Mouse (Mus musculus) heart, embryonic 12.5 days (tissue): Measurements from ENCODE around the gene Ugt1a1. TPM values are rescaled to one million over a fixed set of nuclear protein-coding genes. Genes with fewer than 3 reads are reported as not detected.

Experiments
- ATAC-seq: fragments of 200-750 bp; cut with Nextera tagmentation; 2 replicates; pipeline ENCODE4 v1.8.0; 2017; ENCODE audit warnings: moderate TSS enrichment, moderate library complexity; ENCODE audit not compliant: insufficient number of reproducible peaks, low FRiP score
- H3K27ac ChIP-seq: fragments of 300-500 bp; sonication (generic); 2 replicates; pipeline ENCODE4 v1.5.1; 2016; ENCODE audit warnings: mild to moderate bottlenecking, moderate library complexity; ENCODE audit not compliant: poor library complexity, severe bottlenecking
- H3K27me3 ChIP-seq: fragments of 300-500 bp; sonication (generic); replicated peaks from 2 replicates; pipeline ENCODE4 v1.6.1; 2016; ENCODE audit warnings: mild to moderate bottlenecking, moderate library complexity
- H3K36me3 ChIP-seq: fragments of 300-500 bp; sonication (generic); 2 replicates; pipeline ENCODE4 v1.6.1; 2016; ENCODE audit warnings: mild to moderate bottlenecking, moderate library complexity
- H3K4me1 ChIP-seq: fragments of 300-500 bp; sonication (generic); replicated peaks from 2 replicates; pipeline ENCODE4 v1.6.1; 2016; ENCODE audit warnings: mild to moderate bottlenecking
- H3K4me2 ChIP-seq: fragments of 300-500 bp; sonication (generic); 2 replicates; pipeline ENCODE4 v1.6.1; 2016; ENCODE audit warnings: mild to moderate bottlenecking, moderate library complexity
- H3K4me3 ChIP-seq: fragments of 300-500 bp; sonication (generic); 2 replicates; pipeline ENCODE4 v1.5.1; 2016; ENCODE audit warnings: mild to moderate bottlenecking
- H3K9ac ChIP-seq: fragments of 300-500 bp; sonication (generic); 2 replicates; pipeline ENCODE4 v1.6.1; 2016; ENCODE audit warnings: mild to moderate bottlenecking, moderate library complexity
- H3K9me3 ChIP-seq: fragments of 300-500 bp; sonication (generic); replicated peaks from 2 replicates; pipeline ENCODE4 v1.6.1; 2016; ENCODE audit warnings: mild to moderate bottlenecking, moderate library complexity
- WGBS: fragments of 180-500 bp; shearing (Covaris S2); methylation state at CpG from one replicate; pipeline ENCODE4 v1.1.7; 2016; 5-methylcytosine and 5-hydroxymethylcytosine counted together
- polyA plus RNA-seq: library from polyadenylated mRNA; unstranded; fragments of >200 nt; fragmentation: Nextera tagmentation; extraction: Ambion mirVana; gene quantifications from 2 replicates; pipeline ENCODE4 v1.2.1, GENCODE M21; 2016

Ugt1a1 gene
- polyA plus RNA-seq, 1 experiment from 2014 or later, result 0.22 TPM

- no peaks in the 10 kb centered on the region for H3K36me3 ChIP-seq
- no peak overlapping the region for H3K9ac ChIP-seq
- no peak overlapping the region for H3K27ac ChIP-seq
- no peak overlapping the region for H3K4me2 ChIP-seq
- no peak overlapping the region for H3K4me3 ChIP-seq
- H3K9me3 ChIP-seq, result peaks cover 97% of the 10 kb centered on the region
- H3K4me1 ChIP-seq, result no peaks in the 10 kb centered on the region
- WGBS, result 58% methylated on average over 11 of the region's 11 CpGs
- ATAC-seq, result peak; percentile 4; the same call in 1 of the 2 replicates
- H3K27me3 ChIP-seq, result no peaks in the 10 kb centered on the region
These were observed 23.5 kb downstream of the Ugt1a1 start for GRCm38 (mm10) chr1:88235046-88235893.

GRCm38 (mm10) chr1:88235894-88236415, 24.2 kb downstream of the Ugt1a1 start:
- no peak for ATAC-seq
- Histone ChIP-seq H3K9me3 (peaks cover 97% of the 10 kb centered on the region), H3K27me3 (no peaks in the 10 kb centered on the region), H3K4me3 (no peak overlapping the region), H3K4me1 (no peaks in the 10 kb centered on the region), H3K4me2 (no peak overlapping the region), H3K27ac (no peak overlapping the region), H3K9ac (no peak overlapping the region), H3K36me3 (no peaks in the 10 kb centered on the region)
- WGBS, result 55% methylated on average over 4 of the region's 4 CpGs

- H3K36me3 ChIP-seq, result no peaks in the 10 kb centered on the region
- no peak overlapping the region for H3K27ac ChIP-seq
- no peak overlapping the region for H3K4me2 ChIP-seq
- no peaks in the 10 kb centered on the region for H3K27me3 ChIP-seq
- ATAC-seq, result no peak
- peaks cover 92% of the 10 kb centered on the region for H3K9me3 ChIP-seq
- H3K9ac ChIP-seq, result no peak overlapping the region
- no peaks in the 10 kb centered on the region for H3K4me1 ChIP-seq
- H3K4me3 ChIP-seq, result no peak overlapping the region
- 69% methylated on average over 5 of the region's 5 CpGs for WGBS
These were observed 25.6 kb downstream of the Ugt1a1 start for GRCm38 (mm10) chr1:88237311-88237710.

GRCm38 (mm10) chr1:88238771-88239170, 27.0 kb downstream of the Ugt1a1 start:
- Histone ChIP-seq H3K4me3 (no peak overlapping the region), H3K27me3 (no peaks in the 10 kb centered on the region), H3K27ac (no peak overlapping the region), H3K4me1 (no peaks in the 10 kb centered on the region), H3K4me2 (no peak overlapping the region), H3K36me3 (no peaks in the 10 kb centered on the region), H3K9ac (no peak overlapping the region), H3K9me3 (peaks cover 91% of the 10 kb centered on the region)
- WGBS, result 72% methylated on average over 6 of the region's 6 CpGs
- no peak for ATAC-seq

- H3K4me3 ChIP-seq, result no peak overlapping the region
- H3K9me3 ChIP-seq, result peaks cover 90% of the 10 kb centered on the region
- ATAC-seq, result 0 out of 2 replicates have a peak, but pooled peaks have one; percentile 0
- 64% methylated on average over 5 of the region's 5 CpGs for WGBS
- H3K9ac ChIP-seq, result no peak overlapping the region
- no peak overlapping the region for H3K27ac ChIP-seq
- H3K27me3 ChIP-seq, result no peaks in the 10 kb centered on the region
- no peak overlapping the region for H3K4me2 ChIP-seq
- no peaks in the 10 kb centered on the region for H3K4me1 ChIP-seq
- H3K36me3 ChIP-seq, result no peaks in the 10 kb centered on the region
These were observed 28.3 kb downstream of the Ugt1a1 start for GRCm38 (mm10) chr1:88240072-88240471.

- no peak overlapping the region for H3K4me2 ChIP-seq
- ATAC-seq, result 0 out of 2 replicates have a peak, but pooled peaks have one; percentile 0
- H3K9me3 ChIP-seq, result peaks cover 90% of the 10 kb centered on the region
- WGBS, result 61% methylated on average over 4 of the region's 4 CpGs
- H3K4me3 ChIP-seq, result no peak overlapping the region
- H3K27me3 ChIP-seq, result no peaks in the 10 kb centered on the region
- no peak overlapping the region for H3K27ac ChIP-seq
- no peaks in the 10 kb centered on the region for H3K36me3 ChIP-seq
- no peaks in the 10 kb centered on the region for H3K4me1 ChIP-seq
- no peak overlapping the region for H3K9ac ChIP-seq
These were observed 28.8 kb downstream of the Ugt1a1 start for GRCm38 (mm10) chr1:88240579-88240978.

GRCm38 (mm10) chr1:88243861-88244260, 32.1 kb downstream of the Ugt1a1 start:
- H3K36me3 ChIP-seq, result no peaks in the 10 kb centered on the region
- H3K9ac ChIP-seq, result no peak overlapping the region
- no peaks in the 10 kb centered on the region for H3K27me3 ChIP-seq
- H3K9me3 ChIP-seq, result peaks cover 93% of the 10 kb centered on the region
- no peak for ATAC-seq
- H3K4me2 ChIP-seq, result no peak overlapping the region
- no peak overlapping the region for H3K27ac ChIP-seq
- 58% methylated on average over 5 of the region's 5 CpGs for WGBS
- H3K4me3 ChIP-seq, result no peak overlapping the region
- no peaks in the 10 kb centered on the region for H3K4me1 ChIP-seq

- H3K4me2 ChIP-seq, result no peak overlapping the region
- no peaks in the 10 kb centered on the region for H3K4me1 ChIP-seq
- no peak overlapping the region for H3K9ac ChIP-seq
- no peak for ATAC-seq
- H3K27me3 ChIP-seq, result no peaks in the 10 kb centered on the region
- H3K27ac ChIP-seq, result no peak overlapping the region
- no peaks in the 10 kb centered on the region for H3K36me3 ChIP-seq
- no peak overlapping the region for H3K4me3 ChIP-seq
- peaks cover 93% of the 10 kb centered on the region for H3K9me3 ChIP-seq
- WGBS, result 73% methylated on average over 6 of the region's 6 CpGs
These were observed 34.1 kb downstream of the Ugt1a1 start for GRCm38 (mm10) chr1:88245881-88246280.

- WGBS, result 37% methylated on average over 6 of the region's 6 CpGs
- Histone ChIP-seq H3K9me3 (peaks cover 93% of the 10 kb centered on the region), H3K4me3 (no peak overlapping the region), H3K9ac (no peak overlapping the region), H3K4me2 (no peak overlapping the region), H3K4me1 (no peaks in the 10 kb centered on the region), H3K27me3 (no peaks in the 10 kb centered on the region), H3K27ac (no peak overlapping the region), H3K36me3 (no peaks in the 10 kb centered on the region)
- ATAC-seq, result no peak
These were observed 34.6 kb downstream of the Ugt1a1 start for GRCm38 (mm10) chr1:88246386-88246785.

GRCm38 (mm10) chr1:88247660-88248059, 35.9 kb downstream of the Ugt1a1 start:
- Histone ChIP-seq H3K4me2 (no peak overlapping the region), H3K27ac (no peak overlapping the region), H3K4me1 (no peaks in the 10 kb centered on the region), H3K27me3 (no peaks in the 10 kb centered on the region), H3K9me3 (peaks cover 95% of the 10 kb centered on the region), H3K36me3 (no peaks in the 10 kb centered on the region), H3K4me3 (no peak overlapping the region), H3K9ac (no peak overlapping the region)
- no peak for ATAC-seq
- WGBS, result 40% methylated on average over 2 of the region's 2 CpGs

- H3K4me3 ChIP-seq, result no peak overlapping the region
- no peaks in the 10 kb centered on the region for H3K4me1 ChIP-seq
- no peak overlapping the region for H3K27ac ChIP-seq
- no peaks in the 10 kb centered on the region for H3K36me3 ChIP-seq
- no peak overlapping the region for H3K9ac ChIP-seq
- WGBS, result 62% methylated on average over 4 of the region's 4 CpGs
- no peak overlapping the region for H3K4me2 ChIP-seq
- ATAC-seq, result no peak
- no peaks in the 10 kb centered on the region for H3K27me3 ChIP-seq
- H3K9me3 ChIP-seq, result peaks cover 96% of the 10 kb centered on the region
These were observed 36.9 kb downstream of the Ugt1a1 start for GRCm38 (mm10) chr1:88248658-88249057.
